Mouse (Mus musculus) neural tube, embryonic 13.5 days (tissue): ENCODE results near the gene Tns3. TPM values are rescaled to one million over a fixed set of nuclear protein-coding genes. Genes with fewer than 3 reads are reported as not detected.

ENCODE experiments used
- ATAC-seq: fragments of 200-750 bp; cut with Nextera tagmentation; 2 replicates; pipeline ENCODE4 v1.8.0; 2017; ENCODE audit warnings: low read depth, mild to moderate bottlenecking, moderate TSS enrichment, moderate library complexity
- H3K27ac ChIP-seq: fragments of 300-500 bp; sonication (generic); replicated peaks from 2 replicates; pipeline ENCODE4 v1.5.1; 2015; ENCODE audit warnings: moderate library complexity, mild to moderate bottlenecking, inconsistent platforms
- H3K27me3 ChIP-seq: fragments of 300-500 bp; sonication (generic); 2 replicates; pipeline ENCODE4 v1.6.1; 2015; ENCODE audit warnings: mild to moderate bottlenecking, inconsistent platforms
- H3K36me3 ChIP-seq: fragments of 300-500 bp; sonication (generic); 2 replicates; pipeline ENCODE4 v1.6.1; 2015; ENCODE audit warnings: mild to moderate bottlenecking, inconsistent platforms
- H3K4me1 ChIP-seq: fragments of 300-500 bp; sonication (generic); replicated peaks from 2 replicates; pipeline ENCODE4 v1.6.1; 2015; ENCODE audit warnings: inconsistent platforms
- H3K4me2 ChIP-seq: fragments of 300-500 bp; sonication (generic); 2 replicates; pipeline ENCODE4 v1.6.1; 2015; ENCODE audit warnings: inconsistent platforms, mild to moderate bottlenecking, moderate library complexity
- H3K4me3 ChIP-seq: fragments of 300-500 bp; sonication (generic); 2 replicates; pipeline ENCODE4 v1.5.1; 2015; ENCODE audit warnings: mild to moderate bottlenecking, inconsistent platforms
- H3K9ac ChIP-seq: fragments of 300-500 bp; sonication (generic); 2 replicates; pipeline ENCODE4 v1.6.1; 2015; ENCODE audit warnings: moderate library complexity, mild to moderate bottlenecking, inconsistent platforms
- H3K9me3 ChIP-seq: fragments of 300-500 bp; sonication (generic); 2 replicates; pipeline ENCODE4 v1.6.1; 2016; ENCODE audit warnings: inconsistent platforms
- WGBS: fragments of 180-500 bp; shearing (Covaris S2); methylation state at CpG from one replicate; pipeline ENCODE4 v1.1.7; 2015; 5-methylcytosine and 5-hydroxymethylcytosine counted together
- polyA plus RNA-seq: library from polyadenylated mRNA; unstranded; fragments of >200 nt; fragmentation: Nextera tagmentation; extraction: Ambion mirVana; gene quantifications from 2 replicates; pipeline ENCODE4 v1.2.1, GENCODE M21; 2015

The Tns3 gene
- polyA plus RNA-seq, 1 experiment from 2014 or later: 7.9 TPM

DNA sequence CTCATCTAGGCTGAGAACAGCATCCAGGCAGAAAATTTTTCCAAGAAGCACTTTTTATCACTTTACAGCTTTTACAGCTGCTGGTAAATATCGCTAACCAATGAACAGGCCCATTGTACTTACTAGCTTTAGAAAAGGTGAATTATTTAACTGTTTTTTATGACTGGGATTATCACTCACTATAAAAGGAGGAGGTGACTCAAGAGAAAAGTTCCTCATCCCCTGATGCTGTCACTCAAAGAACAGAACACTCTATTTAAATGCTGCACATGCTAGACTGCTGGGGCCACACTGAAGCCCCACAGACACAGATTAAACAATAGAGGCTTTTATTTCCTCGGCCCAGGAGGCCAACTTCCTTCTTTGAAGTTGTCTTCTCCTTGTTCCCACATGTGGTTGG, 80.0 kb downstream of the Tns3 start:
- Histone ChIP-seq H3K36me3 (no peaks in the 10 kb centered on the region), H3K27ac (no peak overlapping the region), H3K4me3 (no peak overlapping the region), H3K27me3 (no peaks in the 10 kb centered on the region), H3K9me3 (no peaks in the 10 kb centered on the region), H3K4me2 (no peak overlapping the region), H3K4me1 (peaks cover 10% of the 10 kb centered on the region; the same call in 1 of the 2 replicates), H3K9ac (no peak overlapping the region)
- ATAC-seq: no peak
- 38% methylated on average over 2 of the region's 2 CpGs for WGBS

- H3K36me3 ChIP-seq: no peaks in the 10 kb centered on the region
- H3K27ac ChIP-seq: no peak overlapping the region
- ATAC-seq: no peak
- H3K4me2 ChIP-seq: no peak overlapping the region
- H3K9ac ChIP-seq: no peak overlapping the region
- H3K9me3 ChIP-seq: no peaks in the 10 kb centered on the region
- 85% methylated on average over 3 of the region's 3 CpGs for WGBS
- H3K27me3 ChIP-seq: no peaks in the 10 kb centered on the region
- H3K4me3 ChIP-seq: no peak overlapping the region
- H3K4me1 ChIP-seq: peaks cover 10% of the 10 kb centered on the region; the same call in 1 of the 2 replicates
These were observed 81.2 kb downstream of the Tns3 start for GRCm38 (mm10) chr11:8583137-8583536.

DNA sequence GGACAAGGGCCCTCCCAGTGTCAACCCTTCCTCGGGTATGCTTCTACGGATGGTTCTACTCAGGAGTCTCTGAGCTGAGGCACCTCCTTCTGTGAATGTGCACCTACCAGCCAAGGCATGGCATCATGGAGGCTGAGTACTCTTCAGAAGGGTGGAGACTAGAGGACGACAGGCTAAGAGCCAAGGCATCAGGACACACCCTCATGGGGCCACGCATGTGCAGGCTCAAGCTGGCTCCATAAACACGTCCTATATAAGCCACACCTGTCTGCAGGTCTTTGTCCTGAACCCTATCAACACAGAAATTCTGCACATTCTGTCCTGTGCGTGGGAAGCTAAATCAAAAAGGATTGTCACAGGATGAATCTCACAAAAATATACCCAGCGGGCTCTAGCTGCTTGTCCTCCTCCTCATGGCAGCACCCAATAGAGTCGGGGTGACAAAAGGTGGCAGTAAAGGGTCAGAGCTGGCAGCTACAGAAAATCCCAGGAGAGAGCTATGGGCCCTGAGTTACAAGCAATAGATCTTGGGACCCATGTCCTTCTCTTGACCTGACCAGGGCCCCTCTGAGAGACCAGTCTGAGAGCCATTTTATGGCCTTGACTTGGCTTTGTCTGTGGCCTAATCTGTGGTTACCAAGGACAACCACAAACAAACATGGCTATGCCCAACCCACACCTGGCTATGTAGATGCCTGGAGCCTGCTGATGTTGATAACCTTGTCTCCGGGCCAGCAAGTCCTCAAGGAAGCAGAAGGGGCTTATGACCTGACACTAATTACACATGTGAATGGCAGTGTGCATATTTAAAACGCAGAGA, 82.0 kb downstream of the Tns3 start:
- H3K27me3 ChIP-seq: no peaks in the 10 kb centered on the region
- no peak overlapping the region for H3K4me2 ChIP-seq
- H3K4me3 ChIP-seq: no peak overlapping the region
- no peaks in the 10 kb centered on the region for H3K36me3 ChIP-seq
- H3K9me3 ChIP-seq: no peaks in the 10 kb centered on the region
- no peak overlapping the region for H3K9ac ChIP-seq
- WGBS: 87% methylated on average over 10 of the region's 10 CpGs
- no peak overlapping the region for H3K27ac ChIP-seq
- peaks cover 7% of the 10 kb centered on the region; the same call in 1 of the 2 replicates for H3K4me1 ChIP-seq
- no peak for ATAC-seq

GRCm38 (mm10) chr11:8579789-8580188, 84.5 kb downstream of the Tns3 start:
- Histone ChIP-seq H3K27ac (no peak overlapping the region), H3K27me3 (no peaks in the 10 kb centered on the region), H3K36me3 (no peaks in the 10 kb centered on the region), H3K4me3 (no peak overlapping the region), H3K4me2 (no peak overlapping the region), H3K4me1 (0 out of 2 replicates have a peak, but pooled peaks cover 8% of the 10 kb centered on the region), H3K9ac (no peak overlapping the region), H3K9me3 (no peaks in the 10 kb centered on the region)
- no peak for ATAC-seq
- WGBS: 77% methylated on average over 5 of the region's 5 CpGs

- 72% methylated on average over 10 of the region's 10 CpGs for WGBS
These were observed 88.8 kb downstream of the Tns3 start for GRCm38 (mm10) chr11:8575217-8576180.

GRCm38 (mm10) chr11:8574562-8574961, 89.8 kb downstream of the Tns3 start:
- Histone ChIP-seq H3K9me3 (no peaks in the 10 kb centered on the region), H3K4me2 (no peak overlapping the region), H3K4me3 (no peak overlapping the region), H3K4me1 (peaks cover 15% of the 10 kb centered on the region), H3K36me3 (no peaks in the 10 kb centered on the region), H3K9ac (no peak overlapping the region), H3K27ac (no peak overlapping the region), H3K27me3 (no peaks in the 10 kb centered on the region)
- ATAC-seq: no peak
- WGBS: 73% methylated on average over 6 of the region's 6 CpGs

More at GRCm38 (mm10) chr11:8575217-8576180, 88.8 kb downstream of the Tns3 start:
- H3K9me3 ChIP-seq: no peaks in the 10 kb centered on the region
- H3K36me3 ChIP-seq: no peaks in the 10 kb centered on the region
- no peaks in the 10 kb centered on the region for H3K27me3 ChIP-seq
- H3K4me2 ChIP-seq: no peak overlapping the region
- H3K27ac ChIP-seq: no peak overlapping the region
- H3K9ac ChIP-seq: no peak overlapping the region
- H3K4me3 ChIP-seq: no peak overlapping the region
- ATAC-seq: no peak; the same call in 1 of the 2 replicates
- 0 out of 2 replicates have a peak, but pooled peaks cover 9% of the 10 kb centered on the region for H3K4me1 ChIP-seq

DNA sequence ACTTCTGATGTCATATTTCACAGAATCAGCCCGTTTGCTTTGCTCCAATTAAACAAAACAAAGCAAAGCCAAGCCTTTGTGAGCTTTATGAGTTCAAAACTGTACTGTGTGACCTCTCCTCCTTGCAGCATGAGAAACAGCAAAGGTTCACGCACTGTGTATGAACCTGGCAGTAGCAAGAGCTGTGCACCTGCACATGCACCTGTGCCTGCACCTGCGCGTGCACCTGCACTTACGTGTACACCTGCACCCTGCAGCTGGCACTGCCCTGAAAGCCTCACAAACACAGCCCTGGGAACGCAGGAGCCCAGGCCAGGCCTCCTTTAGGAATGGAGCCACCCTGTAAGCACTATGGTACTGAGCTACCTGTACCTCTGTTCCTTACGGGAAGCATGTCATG, 91.6 kb downstream of the Tns3 start:
- H3K9me3 ChIP-seq: no peaks in the 10 kb centered on the region
- no peaks in the 10 kb centered on the region for H3K36me3 ChIP-seq
- no peak overlapping the region for H3K27ac ChIP-seq
- H3K4me3 ChIP-seq: no peak overlapping the region
- H3K4me2 ChIP-seq: no peak overlapping the region
- ATAC-seq: no peak
- WGBS: 91% methylated on average over 7 of the region's 7 CpGs
- no peaks in the 10 kb centered on the region for H3K27me3 ChIP-seq
- H3K9ac ChIP-seq: no peak overlapping the region
- H3K4me1 ChIP-seq: peaks cover 24% of the 10 kb centered on the region

GRCm38 (mm10) chr11:8569232-8570028, 94.9 kb downstream of the Tns3 start:
- no peak overlapping the region for H3K4me3 ChIP-seq
- H3K27ac ChIP-seq: no peak overlapping the region
- no peak overlapping the region for H3K4me2 ChIP-seq
- H3K4me1 ChIP-seq: peaks cover 16% of the 10 kb centered on the region
- H3K27me3 ChIP-seq: no peaks in the 10 kb centered on the region
- 12% methylated on average over 7 of the region's 7 CpGs for WGBS
- no peak overlapping the region for H3K9ac ChIP-seq
- no peaks in the 10 kb centered on the region for H3K36me3 ChIP-seq
- peak; percentile 25; the same call in 1 of the 2 replicates for ATAC-seq
- H3K9me3 ChIP-seq: no peaks in the 10 kb centered on the region

GRCm38 (mm10) chr11:8568829-8569228, 95.5 kb downstream of the Tns3 start:
- WGBS: 16% methylated on average over 7 of the region's 7 CpGs
- Histone ChIP-seq H3K4me1 (peaks cover 16% of the 10 kb centered on the region), H3K9ac (no peak overlapping the region), H3K27me3 (no peaks in the 10 kb centered on the region), H3K9me3 (no peaks in the 10 kb centered on the region), H3K27ac (no peak overlapping the region), H3K36me3 (no peaks in the 10 kb centered on the region), H3K4me2 (no peak overlapping the region), H3K4me3 (no peak overlapping the region)
- peak; percentile 64 for ATAC-seq

- H3K36me3 ChIP-seq: no peaks in the 10 kb centered on the region
- no peak for ATAC-seq
- H3K9me3 ChIP-seq: no peaks in the 10 kb centered on the region
- WGBS: 78% methylated on average over 3 of the region's 3 CpGs
- H3K27ac ChIP-seq: no peak overlapping the region
- H3K4me3 ChIP-seq: no peak overlapping the region
- no peak overlapping the region for H3K9ac ChIP-seq
- H3K27me3 ChIP-seq: no peaks in the 10 kb centered on the region
- H3K4me2 ChIP-seq: no peak overlapping the region
- peaks cover 21% of the 10 kb centered on the region for H3K4me1 ChIP-seq
These were observed 98.0 kb downstream of the Tns3 start for GRCm38 (mm10) chr11:8566250-8566853.

- no peaks in the 10 kb centered on the region for H3K36me3 ChIP-seq
- no peak overlapping the region for H3K4me2 ChIP-seq
- no peak overlapping the region for H3K9ac ChIP-seq
- WGBS: 86% methylated on average over 12 of the region's 12 CpGs
- peaks cover 19% of the 10 kb centered on the region for H3K4me1 ChIP-seq
- H3K4me3 ChIP-seq: no peak overlapping the region
- no peak for ATAC-seq
- H3K27me3 ChIP-seq: no peaks in the 10 kb centered on the region
- H3K9me3 ChIP-seq: no peaks in the 10 kb centered on the region
- H3K27ac ChIP-seq: no peak overlapping the region
These were observed 105.5 kb downstream of the Tns3 start for GRCm38 (mm10) chr11:8558761-8559282.
